Mouse (Mus musculus) embryonic facial prominence, embryonic 14.5 days (tissue): Measurements from ENCODE around the gene Cmtr1. TPM values are rescaled to one million over a fixed set of nuclear protein-coding genes. Genes with fewer than 3 reads are reported as not detected.

Experiments
- ATAC-seq: fragments of 200-750 bp; cut with Nextera tagmentation; 2 replicates; pipeline ENCODE4 v1.8.0; 2017; ENCODE audit warnings: low read depth, moderate number of reproducible peaks, moderate TSS enrichment
- DNase-seq: peaks from one replicate; pipeline ENCODE4 v3.0.0-alpha.2; 2015; ENCODE audit warnings: low spot score
- H3K27ac ChIP-seq: fragments of 300-500 bp; sonication (generic); replicated peaks from 2 replicates; pipeline ENCODE4 v1.5.1; 2014; ENCODE audit warnings: low read depth, mild to moderate bottlenecking, low read length, moderate library complexity
- H3K27me3 ChIP-seq: fragments of 300-500 bp; sonication (generic); replicated peaks from 2 replicates; pipeline ENCODE4 v1.6.1; 2014; ENCODE audit warnings: low read length; ENCODE audit not compliant: control insufficient read depth, insufficient read depth
- H3K36me3 ChIP-seq: fragments of 300-500 bp; sonication (generic); 2 replicates; pipeline ENCODE4 v1.6.1; 2014; ENCODE audit warnings: low read length, mixed read lengths; ENCODE audit not compliant: control insufficient read depth, insufficient read depth
- H3K4me1 ChIP-seq: fragments of 300-500 bp; sonication (generic); 2 replicates; pipeline ENCODE4 v1.6.1; 2014; ENCODE audit warnings: antibody characterized with exemption, low read length; ENCODE audit not compliant: control insufficient read depth, insufficient read depth
- H3K4me2 ChIP-seq: fragments of 300-500 bp; sonication (generic); 2 replicates; pipeline ENCODE4 v1.6.1; 2014; ENCODE audit warnings: low read depth, mild to moderate bottlenecking, low read length, moderate library complexity, mixed read lengths
- H3K4me3 ChIP-seq: fragments of 300-500 bp; sonication (generic); 2 replicates; pipeline ENCODE4 v1.5.1; 2014; ENCODE audit warnings: low read depth, mild to moderate bottlenecking, low read length
- H3K9ac ChIP-seq: fragments of 300-500 bp; sonication (generic); 2 replicates; pipeline ENCODE4 v1.6.1; 2014; ENCODE audit warnings: low read depth, mild to moderate bottlenecking, low read length, moderate library complexity, mixed read lengths
- H3K9me3 ChIP-seq: fragments of 300-500 bp; sonication (generic); 2 replicates; pipeline ENCODE4 v1.6.1; 2016; ENCODE audit warnings: low read length; ENCODE audit not compliant: control insufficient read depth
- whole genome bisulfite sequencing: fragments of 180-500 bp; shearing (Covaris S2); extraction: QIAGEN DNeasy Blood & Tissue Kit; methylation state at CpG from one replicate; pipeline ENCODE4 v1.1.7; 2014; 5-methylcytosine and 5-hydroxymethylcytosine counted together
- polyA plus RNA-seq: library from polyadenylated mRNA; unstranded; fragments of >200 nt; fragmentation: Nextera tagmentation; extraction: Ambion mirVana; gene quantifications from 2 replicates; pipeline ENCODE4 v1.2.1, GENCODE M21; 2014

Cmtr1 gene
- polyA plus RNA-seq, 1 experiment from 2014 or later = 88.9 TPM

- H3K36me3 ChIP-seq = peaks cover 93% of the 10 kb centered on the region
- WGBS = 74% methylated on average over 5 of the region's 5 CpGs
These were observed 31.4 kb upstream of the Cmtr1 start for GRCm38 (mm10) chr17:29628946-29629345.

GRCm38 (mm10) chr17:29629620-29630019, 30.8 kb upstream of the Cmtr1 start:
- Histone ChIP-seq H3K4me1 (no peaks in the 10 kb centered on the region), H3K9me3 (no peaks in the 10 kb centered on the region), H3K4me3 (no peak overlapping the region), H3K36me3 (peaks cover 93% of the 10 kb centered on the region), H3K27me3 (no peaks in the 10 kb centered on the region), H3K27ac (no peak overlapping the region), H3K4me2 (no peak overlapping the region), H3K9ac (no peak overlapping the region)
- WGBS = 76% methylated on average over 5 of the region's 5 CpGs
- DNase-seq (no peak), ATAC-seq (no peak)

More at GRCm38 (mm10) chr17:29628946-29629345, 31.4 kb upstream of the Cmtr1 start:
- no peak for DNase-seq
- no peak overlapping the region for H3K4me3 ChIP-seq
- H3K27me3 ChIP-seq = no peaks in the 10 kb centered on the region
- H3K9ac ChIP-seq = no peak overlapping the region
- H3K9me3 ChIP-seq = no peaks in the 10 kb centered on the region
- peak; percentile 44; the same call in 1 of the 2 replicates for ATAC-seq
- no peak overlapping the region for H3K4me2 ChIP-seq
- no peak overlapping the region for H3K27ac ChIP-seq
- H3K4me1 ChIP-seq = no peaks in the 10 kb centered on the region

GRCm38 (mm10) chr17:29632312-29632711, 28.1 kb upstream of the Cmtr1 start:
- no peak for DNase-seq
- Histone ChIP-seq H3K9me3 (no peaks in the 10 kb centered on the region), H3K9ac (no peak overlapping the region), H3K27me3 (no peaks in the 10 kb centered on the region), H3K36me3 (peaks cover 94% of the 10 kb centered on the region), H3K27ac (no peak overlapping the region), H3K4me1 (no peaks in the 10 kb centered on the region), H3K4me3 (no peak overlapping the region), H3K4me2 (no peak overlapping the region)
- ATAC-seq = no peak
- 93% methylated on average over 11 of the region's 11 CpGs for WGBS

GRCm38 (mm10) chr17:29635492-29635891, 24.9 kb upstream of the Cmtr1 start:
- ATAC-seq (no peak), DNase-seq (no peak)
- no peak overlapping the region for H3K9ac ChIP-seq
- no peaks in the 10 kb centered on the region for H3K27me3 ChIP-seq
- H3K27ac ChIP-seq = no peak overlapping the region
- H3K4me3 ChIP-seq = no peak overlapping the region
- no peaks in the 10 kb centered on the region for H3K4me1 ChIP-seq
- no peak overlapping the region for H3K4me2 ChIP-seq
- peaks cover 93% of the 10 kb centered on the region for H3K36me3 ChIP-seq
- H3K9me3 ChIP-seq = no peaks in the 10 kb centered on the region
- 92% methylated on average over 8 of the region's 8 CpGs for WGBS

GRCm38 (mm10) chr17:29636118-29636517, 24.3 kb upstream of the Cmtr1 start:
- Histone ChIP-seq H3K27me3 (no peaks in the 10 kb centered on the region), H3K4me2 (no peak overlapping the region), H3K36me3 (peaks cover 93% of the 10 kb centered on the region), H3K4me3 (no peak overlapping the region), H3K9ac (no peak overlapping the region), H3K4me1 (no peaks in the 10 kb centered on the region), H3K9me3 (no peaks in the 10 kb centered on the region), H3K27ac (no peak overlapping the region)
- WGBS = 62% methylated on average over 5 of the region's 5 CpGs
- ATAC-seq (no peak), DNase-seq (peak; percentile 38)

- Histone ChIP-seq H3K27ac (no peak overlapping the region), H3K4me3 (no peak overlapping the region), H3K4me2 (no peak overlapping the region), H3K9me3 (no peaks in the 10 kb centered on the region), H3K36me3 (peaks cover 94% of the 10 kb centered on the region), H3K27me3 (no peaks in the 10 kb centered on the region), H3K4me1 (no peaks in the 10 kb centered on the region), H3K9ac (no peak overlapping the region)
- DNase-seq (no peak), ATAC-seq (no peak)
- 94% methylated on average over 4 of the region's 4 CpGs for WGBS
These were observed 23.0 kb upstream of the Cmtr1 start for GRCm38 (mm10) chr17:29637377-29637776.

- H3K4me3 ChIP-seq = no peak overlapping the region
- no peak overlapping the region for H3K4me2 ChIP-seq
- H3K9me3 ChIP-seq = no peaks in the 10 kb centered on the region
- DNase-seq (no peak), ATAC-seq (no peak)
- no peak overlapping the region for H3K27ac ChIP-seq
- peaks cover 95% of the 10 kb centered on the region for H3K36me3 ChIP-seq
- no peak overlapping the region for H3K9ac ChIP-seq
- 76% methylated on average over 8 of the region's 8 CpGs for WGBS
- H3K27me3 ChIP-seq = no peaks in the 10 kb centered on the region
- H3K4me1 ChIP-seq = no peaks in the 10 kb centered on the region
These were observed 22.5 kb upstream of the Cmtr1 start for GRCm38 (mm10) chr17:29637895-29638294.

GRCm38 (mm10) chr17:29640971-29641370, 19.4 kb upstream of the Cmtr1 start:
- Histone ChIP-seq H3K27ac (no peak overlapping the region), H3K4me2 (no peak overlapping the region), H3K27me3 (no peaks in the 10 kb centered on the region), H3K9me3 (no peaks in the 10 kb centered on the region), H3K4me3 (no peak overlapping the region), H3K36me3 (peaks cover 65% of the 10 kb centered on the region), H3K4me1 (peaks cover 3% of the 10 kb centered on the region; the same call in 1 of the 2 replicates), H3K9ac (no peak overlapping the region)
- WGBS = 91% methylated on average over 10 of the region's 11 CpGs
- DNase-seq (no peak), ATAC-seq (no peak)

- no peak overlapping the region for H3K27ac ChIP-seq
- no peak for ATAC-seq
- H3K4me2 ChIP-seq = no peak overlapping the region
- H3K27me3 ChIP-seq = no peaks in the 10 kb centered on the region
- H3K36me3 ChIP-seq = peaks cover 59% of the 10 kb centered on the region
- WGBS = 46% methylated on average over 3 of the region's 3 CpGs
- DNase-seq = no peak
- no peak overlapping the region for H3K4me3 ChIP-seq
- peaks cover 3% of the 10 kb centered on the region; the same call in 1 of the 2 replicates for H3K4me1 ChIP-seq
- no peaks in the 10 kb centered on the region for H3K9me3 ChIP-seq
- H3K9ac ChIP-seq = no peak overlapping the region
These were observed 18.2 kb upstream of the Cmtr1 start for GRCm38 (mm10) chr17:29642219-29642618.
